Mouse (Mus musculus): ENCODE data around the gene Spon2. TPM values are rescaled to one million over a fixed set of nuclear protein-coding genes. Genes with fewer than 3 reads are reported as not detected.
A peak's percentile ranks its signal among the peaks of the same experiment; 100 is the strongest.

Spon2 gene
- total RNA-seq (2021), result under 1 TPM; 0.57 to 0.64 TPM

GRCm38 (mm10) chr5:33218081-33218480, at the start of gene Spon2:
Gene Spon2, minus strand, starts transcription at chr5:33218455.
- intact Hi-C loops (cut with DNase I), result no loop called here
- no peak for DNase-seq (ENCODE audit: low spot score in 2 of 2)

DNA sequence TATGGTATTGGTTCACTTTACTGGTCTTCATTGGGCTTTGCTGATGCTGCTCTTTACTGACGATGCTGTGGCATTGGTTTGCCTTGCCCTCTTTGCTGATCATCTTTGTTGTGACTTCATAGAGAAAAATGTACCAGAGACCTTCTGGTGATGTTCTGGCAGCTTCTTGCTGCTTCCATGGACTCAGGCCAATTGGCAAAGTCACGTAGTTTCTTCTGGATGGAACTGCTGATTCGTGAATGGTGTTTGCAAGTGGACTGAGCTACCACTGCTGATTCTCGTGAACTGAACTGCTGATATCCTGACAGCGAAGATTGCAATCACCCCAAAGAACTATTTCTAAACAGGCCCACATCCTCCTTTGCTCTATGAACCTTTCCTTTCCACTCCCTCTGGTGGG, 36.2 kb upstream of the Spon2 start:
- DNase-seq (ENCODE audit: low spot score in 2 of 2), result no peak
- intact Hi-C loops (cut with DNase I), result no loop called here

DNA sequence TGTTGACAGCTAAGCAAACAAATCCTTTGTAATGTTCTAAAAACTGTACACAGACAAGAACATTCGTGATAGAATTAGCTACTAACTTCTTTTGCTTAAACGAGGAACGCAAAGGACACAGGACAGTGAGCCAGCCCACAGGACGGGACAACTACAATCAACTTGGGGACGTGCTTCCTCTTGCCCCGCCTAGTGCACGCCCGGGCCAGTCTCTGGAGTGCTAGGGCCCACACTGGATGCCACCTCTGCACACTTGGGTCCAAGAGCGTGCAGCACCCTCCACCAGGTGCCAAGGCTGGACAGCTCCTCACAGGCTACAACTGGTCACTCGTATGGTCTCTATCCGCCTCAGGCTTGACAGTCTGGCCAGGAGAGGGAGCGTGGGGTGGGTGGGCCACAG, 29.9 kb upstream of the Spon2 start:
- intact Hi-C loops (cut with DNase I), result no loop called here
- no peak for DNase-seq (ENCODE audit: low spot score in 2 of 2)

DNA sequence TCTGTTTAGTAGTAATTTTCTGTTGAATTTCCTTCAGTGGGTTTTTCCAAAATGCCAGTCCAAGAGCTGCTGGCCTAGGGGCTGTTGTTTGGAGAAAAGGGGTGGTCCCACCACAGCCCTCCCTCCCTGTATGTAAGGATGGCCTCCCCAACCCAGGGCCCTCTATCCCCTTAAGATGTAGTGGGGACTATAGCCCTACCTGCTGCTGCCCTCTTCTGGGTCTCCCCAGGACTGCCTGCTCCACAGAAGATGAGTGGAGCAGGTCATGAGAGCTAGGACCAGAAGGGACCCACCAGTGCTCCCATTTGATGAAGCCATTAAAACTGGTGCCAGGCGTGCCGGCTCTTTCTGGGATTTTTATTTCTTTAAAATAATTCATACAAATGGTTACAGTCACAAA, 29.1 kb upstream of the Spon2 start:
- intact Hi-C loops (cut with DNase I), result no loop called here
- no peak for DNase-seq (ENCODE audit: low spot score in 2 of 2)

GRCm38 (mm10) chr5:33245701-33246100, 27.4 kb upstream of the Spon2 start:
- DNase-seq (ENCODE audit: low spot score in 2 of 2), result peak; percentile 12 to 57
- intact Hi-C loops (cut with DNase I), result loop anchor here (1.0 kb wide), 1 partner anchor 41 kb away; no protein-coding TSS in a partner anchor

DNA sequence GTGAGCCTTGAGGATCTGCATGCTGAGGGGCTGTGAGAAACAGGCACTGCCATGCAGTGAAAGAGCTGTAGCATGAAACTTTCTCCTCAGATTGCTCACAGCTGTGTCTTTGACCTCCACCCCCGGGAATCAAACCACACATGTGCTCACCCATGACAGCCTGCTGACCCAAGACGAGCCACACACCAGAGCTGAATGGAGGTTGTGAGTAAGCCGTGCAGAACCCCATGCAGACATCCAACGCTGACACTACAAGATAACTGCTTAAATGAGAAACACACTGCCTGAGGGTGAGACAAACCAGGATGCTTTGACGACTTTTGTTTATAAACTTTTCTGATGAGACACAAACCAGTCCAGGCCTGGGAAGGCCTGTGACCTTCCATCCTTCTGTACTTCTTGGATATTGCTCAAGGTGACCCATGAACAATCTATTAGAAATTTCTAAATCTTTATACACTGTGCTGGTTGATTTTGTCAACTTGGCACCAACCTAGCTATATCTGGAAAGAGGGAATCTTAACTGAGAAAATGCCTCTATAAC, 26.2 kb upstream of the Spon2 start:
- DNase-seq (ENCODE audit: low spot score in 2 of 2), result no peak
- intact Hi-C loops (cut with DNase I), result no loop called here

DNA sequence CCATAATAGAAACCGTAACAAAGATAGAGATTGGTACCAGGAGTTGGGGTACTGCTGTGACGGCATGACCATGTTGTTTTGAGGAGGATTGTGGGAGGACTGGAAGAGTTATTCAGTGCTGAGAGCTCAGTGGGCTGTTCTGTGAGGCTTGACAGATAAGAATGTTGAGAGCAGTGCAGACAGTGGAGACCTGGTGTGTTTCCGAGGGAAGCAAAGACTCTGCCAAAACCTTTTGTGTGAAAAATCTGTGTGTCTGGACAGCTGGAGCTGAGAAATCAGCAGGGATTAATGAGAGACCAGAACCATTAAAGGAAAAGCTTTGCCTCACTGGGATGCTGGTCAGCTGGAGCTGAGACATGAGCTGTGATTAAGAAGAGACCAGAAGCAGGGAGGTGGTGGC, 21.7 kb upstream of the Spon2 start:
- intact Hi-C loops (cut with DNase I), result no loop called here
- DNase-seq (ENCODE audit: low spot score in 2 of 2), result no peak

DNA sequence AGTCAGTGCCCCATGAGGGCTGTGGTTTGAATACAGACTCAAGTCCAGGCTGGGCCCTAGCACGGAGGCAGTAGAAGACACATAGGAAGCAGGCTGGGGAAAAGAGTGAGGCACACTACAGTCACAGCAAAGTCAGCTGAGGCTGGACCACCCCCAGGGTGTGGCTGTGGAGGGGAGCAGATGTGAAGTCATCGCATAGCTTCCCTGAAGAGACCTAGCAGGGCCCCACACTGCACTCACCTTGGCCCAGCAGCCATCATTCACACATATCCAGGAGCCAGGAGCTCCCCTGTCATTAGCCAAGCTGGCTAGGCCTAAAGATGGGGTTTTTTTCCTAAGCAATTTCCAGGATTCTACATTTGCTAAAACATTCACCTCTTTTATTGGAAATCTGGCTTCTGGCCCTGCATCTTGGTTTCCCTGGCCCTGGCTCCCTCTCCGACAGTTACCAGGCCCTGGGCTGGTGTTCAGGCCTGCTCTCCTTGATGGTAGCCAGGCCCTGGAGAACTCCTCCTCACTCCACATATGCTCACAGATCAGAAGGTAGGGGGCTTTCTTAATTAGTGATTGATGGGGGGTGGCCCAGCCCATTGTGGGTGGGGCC, 21.0 kb upstream of the Spon2 start:
- DNase-seq (ENCODE audit: low spot score in 2 of 2), result no peak
- intact Hi-C loops (cut with DNase I), result no loop called here

DNA sequence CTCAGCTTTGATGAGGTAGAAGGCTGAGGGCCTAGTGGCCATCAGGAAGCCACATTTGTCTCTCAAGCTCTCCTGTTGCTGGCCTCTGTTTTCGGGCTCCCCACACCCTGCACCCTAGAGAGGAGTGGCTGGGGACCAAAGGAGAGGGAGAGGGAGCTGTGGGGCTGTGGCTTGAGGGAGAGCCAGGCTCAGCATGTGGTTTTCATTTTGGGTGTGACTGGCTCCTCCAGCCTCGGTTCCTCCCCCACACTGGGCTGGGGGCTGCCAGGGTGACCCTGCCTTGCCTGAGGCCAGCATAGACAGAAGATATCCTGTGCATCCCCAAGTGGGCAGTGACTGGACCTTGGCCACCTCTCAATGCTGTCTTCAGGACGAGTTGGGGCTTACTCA, 20.0 kb upstream of the Spon2 start:
- intact Hi-C loops (cut with DNase I), result no loop called here
- no peak for DNase-seq (ENCODE audit: low spot score in 2 of 2)

GRCm38 (mm10) chr5:33237600-33238255, 19.5 kb upstream of the Spon2 start:
- intact Hi-C loops (cut with DNase I), result no loop called here

GRCm38 (mm10) chr5:33234391-33235031, 16.3 kb upstream of the Spon2 start:
- intact Hi-C loops (cut with DNase I), result no loop called here
- no peak for DNase-seq (ENCODE audit: low spot score in 2 of 2)

More at GRCm38 (mm10) chr5:33237600-33238255, 19.5 kb upstream of the Spon2 start:
- no peak for DNase-seq (ENCODE audit: low spot score in 2 of 2)

GRCm38 (mm10) chr5:33232791-33233190, 14.5 kb upstream of the Spon2 start:
- intact Hi-C loops (cut with DNase I), result no loop called here
- DNase-seq (ENCODE audit: low spot score in 2 of 2), result no peak

DNA sequence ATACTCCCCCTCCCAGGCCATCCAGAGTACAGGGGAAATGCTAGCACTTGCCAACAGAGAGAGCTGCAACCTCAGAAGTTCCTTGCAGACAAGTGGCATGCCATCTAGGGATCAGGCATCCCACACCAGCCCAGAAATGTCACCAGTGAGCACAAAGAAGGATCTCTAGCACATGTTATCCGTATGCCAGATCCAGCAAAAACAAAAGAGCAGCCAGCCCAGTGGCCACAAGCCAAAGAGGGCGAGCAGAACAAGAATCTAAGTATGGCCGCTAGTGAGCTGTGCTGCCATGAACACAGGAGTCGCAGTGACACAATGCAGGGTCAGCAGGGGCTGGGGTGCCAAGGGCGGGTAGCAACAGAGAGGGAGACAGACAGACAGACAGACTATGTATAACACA, 12.0 kb upstream of the Spon2 start:
- intact Hi-C loops (cut with DNase I), result no loop called here
- no peak for DNase-seq (ENCODE audit: low spot score in 2 of 2)

- intact Hi-C loops (cut with DNase I), result no loop called here
- DNase-seq (ENCODE audit: low spot score in 2 of 2), result peak; percentile 25 to 84
Observed at GRCm38 (mm10) chr5:33228428-33228827, 10.2 kb upstream of the Spon2 start.

DNA sequence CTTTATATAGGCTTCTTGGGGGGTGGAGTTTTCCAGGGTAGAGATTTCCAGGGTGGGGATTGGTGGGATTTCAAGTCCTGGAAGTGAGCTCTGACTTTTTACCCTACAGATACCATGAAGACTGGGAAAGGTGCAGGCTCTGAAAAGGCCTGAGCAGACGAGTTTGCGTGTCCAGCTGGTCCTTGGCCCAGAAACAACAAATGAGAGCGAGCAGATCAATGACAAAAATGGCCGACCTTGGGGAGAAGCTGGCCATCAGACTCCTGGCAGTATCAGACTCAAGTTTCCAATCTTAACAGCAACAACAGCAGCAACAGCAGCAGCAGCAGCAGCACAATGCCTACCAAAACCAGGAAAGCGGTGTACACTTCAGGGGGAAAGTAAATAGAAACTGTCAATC, 7.4 kb upstream of the Spon2 start:
- DNase-seq (ENCODE audit: low spot score in 2 of 2), result no peak

DNA sequence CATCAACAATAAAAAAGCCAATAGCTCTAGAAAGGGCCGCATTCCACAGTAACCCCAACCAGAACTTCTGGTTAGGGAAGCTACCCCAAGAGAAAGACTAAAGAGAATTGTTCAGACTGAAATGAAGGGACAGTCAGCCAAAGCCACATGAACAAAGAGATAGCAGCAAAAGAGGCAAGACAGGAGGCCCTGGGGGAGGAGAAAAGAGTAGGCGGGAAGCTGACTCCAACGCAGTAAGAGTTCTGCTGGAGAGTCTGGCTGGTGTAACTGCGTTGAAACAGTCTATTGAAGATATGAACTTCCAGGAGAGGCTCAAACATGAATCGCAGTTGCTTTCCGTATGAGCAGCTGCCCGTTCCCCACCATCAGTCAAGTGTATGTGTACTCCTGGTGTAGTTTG, 6.2 kb upstream of the Spon2 start:
- no peak for DNase-seq (ENCODE audit: low spot score in 2 of 2)
- intact Hi-C loops (cut with DNase I), result no loop called here

More for the DNA sequence above, 7.4 kb upstream of the Spon2 start:
- intact Hi-C loops (cut with DNase I), result no loop called here

DNA sequence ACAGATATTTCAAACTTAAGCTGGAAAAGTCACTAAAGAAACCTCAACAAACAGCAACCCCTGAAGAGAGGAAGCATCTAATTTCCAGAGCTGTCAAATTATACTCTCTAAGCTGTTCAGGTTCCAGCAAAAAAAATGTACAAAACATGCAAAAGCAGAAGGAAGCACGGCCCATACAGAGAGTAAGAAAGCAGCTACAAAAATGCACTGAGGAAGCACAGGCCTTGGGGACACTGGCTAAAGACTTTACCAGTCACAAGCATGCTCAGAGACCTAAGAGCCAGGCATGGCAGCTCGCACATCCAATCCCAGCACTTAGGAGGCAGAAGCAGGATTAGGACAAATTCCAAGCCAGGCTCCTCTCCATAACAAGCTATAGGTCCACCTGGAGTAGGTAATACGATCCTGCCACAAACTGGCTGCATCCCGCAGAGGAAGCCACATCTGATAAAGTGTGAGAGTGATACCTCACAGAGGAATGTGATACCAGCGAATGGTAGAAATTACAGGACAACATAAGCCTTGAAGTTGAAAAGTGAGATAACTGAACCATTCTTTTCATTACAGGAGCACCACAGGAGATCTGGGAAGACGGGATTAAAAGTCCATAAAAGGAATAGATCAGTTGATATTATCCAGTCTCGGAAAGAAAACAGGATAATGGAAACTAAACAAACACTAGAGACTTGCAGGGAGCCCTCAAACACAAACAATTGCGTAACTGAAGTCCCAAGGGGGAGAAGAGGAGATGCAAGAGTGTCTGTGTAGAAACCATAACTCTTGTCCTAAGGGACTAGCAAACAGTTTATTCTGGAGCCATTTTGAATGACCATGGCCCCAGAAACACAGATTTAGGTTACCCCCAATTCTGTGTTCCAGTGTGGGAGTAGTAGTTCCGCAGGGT, 4.8 kb upstream of the Spon2 start:
- intact Hi-C loops (cut with DNase I), result no loop called here
- DNase-seq (ENCODE audit: low spot score in 2 of 2), result no peak

GRCm38 (mm10) chr5:33222389-33222788, 4.1 kb upstream of the Spon2 start:
- intact Hi-C loops (cut with DNase I), result no loop called here
- no peak for DNase-seq (ENCODE audit: low spot score in 2 of 2)

GRCm38 (mm10) chr5:33220350-33221044, 2.2 kb upstream of the Spon2 start:
- DNase-seq (ENCODE audit: low spot score in 2 of 2), result peak; percentile 62 to 91

More at GRCm38 (mm10) chr5:33220350-33221044, 2.2 kb upstream of the Spon2 start:
- intact Hi-C loops (cut with DNase I), result no loop called here
